Mouse (Mus musculus) MEL (cell line): Measurements from ENCODE around the gene Gm20388. TPM values are rescaled to one million over a fixed set of nuclear protein-coding genes. Genes with fewer than 3 reads are reported as not detected.

Source experiments
- DNase-seq: peaks from one replicate; pipeline ENCODE4 v3.0.0; 2011; ENCODE audit warnings: low read depth, low spot score
- H3K27ac ChIP-seq: 2 replicates; pipeline ENCODE4 v1.5.1; 2012; ENCODE audit warnings: low read depth, mild to moderate bottlenecking, control low read depth, low read length, moderate library complexity; ENCODE audit not compliant: control insufficient read depth
- H3K27me3 ChIP-seq, 2 experiments: fragments of 150-350 bp in 1 of 2; sonication (generic) in 1 of 2; 2 replicates each; pipeline ENCODE4 v1.6.1; 2012; ENCODE audit warnings: low read length in 2 of 2, mild to moderate bottlenecking in 2 of 2, improper control_type of control experiment in 1 of 2, moderate library complexity in 1 of 2; ENCODE audit not compliant: insufficient read depth in 2 of 2, control insufficient read depth in 1 of 2
- H3K36me3 ChIP-seq, 2 experiments: 2 replicates each; pipeline ENCODE4 v1.6.1; 2012 to 2014; ENCODE audit warnings: low read length in 2 of 2, improper control_type of control experiment in 1 of 2, inconsistent platforms in 1 of 2, mild to moderate bottlenecking in 1 of 2; ENCODE audit not compliant: insufficient read depth in 2 of 2, control insufficient read depth in 1 of 2
- H3K4me1 ChIP-seq, 2 experiments: fragments of 150-350 bp in 1 of 2; sonication (generic) in 1 of 2; 2 replicates each; pipeline ENCODE4 v1.6.1; 2012; ENCODE audit warnings: low read length in 2 of 2, improper control_type of control experiment in 1 of 2, mild to moderate bottlenecking in 1 of 2; ENCODE audit not compliant: insufficient read depth in 2 of 2, control insufficient read depth in 1 of 2
- H3K4me3 ChIP-seq, 2 experiments: fragments of 150-350 bp in 1 of 2; sonication (generic) in 1 of 2; 2 replicates each; pipeline ENCODE4 v1.5.1; 2012; ENCODE audit warnings: low read depth in 2 of 2, low read length in 2 of 2, mild to moderate bottlenecking in 2 of 2, moderate library complexity in 2 of 2, control low read depth in 1 of 2, improper control_type of control experiment in 1 of 2; ENCODE audit not compliant: control insufficient read depth in 1 of 2, insufficient read depth in 1 of 2
- H3K79me2 ChIP-seq: 2 replicates; pipeline ENCODE4 v1.6.1; 2012; ENCODE audit warnings: mild to moderate bottlenecking, low read length, moderate library complexity; ENCODE audit not compliant: control insufficient read depth, poor library complexity, insufficient read depth
- H3K9ac ChIP-seq: 2 replicates; pipeline ENCODE4 v1.6.1; 2012; ENCODE audit warnings: low read depth, mild to moderate bottlenecking, control low read depth, low read length, moderate library complexity; ENCODE audit not compliant: control insufficient read depth, poor library complexity, severe bottlenecking
- H3K9me3 ChIP-seq: fragments of 150-350 bp; sonication (generic); replicated peaks from 2 replicates; pipeline ENCODE4 v1.6.1; 2012; ENCODE audit warnings: mild to moderate bottlenecking, low read length, improper control_type of control experiment, moderate library complexity; ENCODE audit not compliant: insufficient read depth
- BHLHE40 ChIP-seq: IDR thresholded peaks from 2 replicates; pipeline ENCODE4 v1.6.1; 2012; ENCODE audit warnings: low read depth, mild to moderate bottlenecking, inconsistent platforms, low read length, improper control_type of control experiment, borderline replicate concordance
- CHD1 ChIP-seq: IDR thresholded peaks from 2 replicates; pipeline ENCODE4 v1.6.1; 2012; ENCODE audit warnings: low read depth, mild to moderate bottlenecking, inconsistent platforms, low read length, improper control_type of control experiment
- CHD2 ChIP-seq: IDR thresholded peaks from 2 replicates; pipeline ENCODE4 v1.6.1; 2011; ENCODE audit warnings: low read length, improper control_type of control experiment
- CTCF ChIP-seq, 3 experiments: IDR thresholded peaks in 2 of 3; conservative IDR thresholded peaks in 1 of 3; 2 replicates each; pipeline ENCODE4 v1.5.1; 2011 to 2012; ENCODE audit warnings: low read length in 3 of 3, low read depth in 2 of 3, mild to moderate bottlenecking in 2 of 3, improper control_type of control experiment in 1 of 3, inconsistent platforms in 1 of 3, mixed read lengths in 1 of 3, moderate library complexity in 1 of 3; ENCODE audit not compliant: control insufficient read depth in 1 of 3, insufficient read depth in 1 of 3, poor library complexity in 1 of 3, severe bottlenecking in 1 of 3
- E2F4 ChIP-seq: IDR thresholded peaks from 2 replicates; pipeline ENCODE4 v1.6.1; 2011; ENCODE audit warnings: low read depth, low read length, improper control_type of control experiment, borderline replicate concordance
- GATA1 ChIP-seq: IDR thresholded peaks from 2 replicates; pipeline ENCODE4 v1.6.1; 2011; ENCODE audit warnings: low read depth, low read length, improper control_type of control experiment
- JUND ChIP-seq: IDR thresholded peaks from 2 replicates; pipeline ENCODE4 v1.6.1; 2011; ENCODE audit warnings: low read depth, mild to moderate bottlenecking, improper control_type of control experiment, low read length
- KAT2A ChIP-seq: conservative IDR thresholded peaks from 2 replicates; pipeline ENCODE4 v1.6.1; 2012; ENCODE audit warnings: low read depth, low read length, improper control_type of control experiment, inconsistent platforms
- MAX ChIP-seq: IDR thresholded peaks from 2 replicates; pipeline ENCODE4 v1.6.1; 2011; ENCODE audit warnings: low read length, improper control_type of control experiment
- MAZ ChIP-seq: IDR thresholded peaks from 2 replicates; pipeline ENCODE4 v1.6.1; 2012; ENCODE audit warnings: low read depth, mild to moderate bottlenecking, inconsistent platforms, low read length, improper control_type of control experiment
- MEF2A ChIP-seq: IDR thresholded peaks from 2 replicates; pipeline ENCODE4 v1.6.1; 2014; ENCODE audit warnings: low read depth, mild to moderate bottlenecking, inconsistent platforms, low read length, improper control_type of control experiment; ENCODE audit not compliant: poor library complexity, insufficient replicate concordance, severe bottlenecking; ENCODE audit errors: extremely low read depth
- MYB ChIP-seq: IDR thresholded peaks from 2 replicates; pipeline ENCODE4 v1.6.1; 2011; ENCODE audit warnings: mild to moderate bottlenecking, low read depth, low read length, improper control_type of control experiment
- NELFE ChIP-seq: IDR thresholded peaks from 2 replicates; pipeline ENCODE4 v1.6.1; 2011; ENCODE audit warnings: low read depth, low read length, improper control_type of control experiment
- NRF1 ChIP-seq: IDR thresholded peaks from 2 replicates; pipeline ENCODE4 v1.6.1; 2014; ENCODE audit warnings: low read depth, mild to moderate bottlenecking, inconsistent platforms, low read length, improper control_type of control experiment, moderate library complexity; ENCODE audit not compliant: poor library complexity, insufficient read depth, severe bottlenecking
- POLR2A ChIP-seq, 2 experiments: IDR thresholded peaks; 2 replicates each; pipeline ENCODE4 v1.6.1; 2011 to 2012; ENCODE audit warnings: low read length in 2 of 2, mild to moderate bottlenecking in 2 of 2, control low read depth in 1 of 2, improper control_type of control experiment in 1 of 2, low read depth in 1 of 2, moderate library complexity in 1 of 2; ENCODE audit not compliant: control insufficient read depth in 1 of 2, insufficient read depth in 1 of 2, poor library complexity in 1 of 2
- POLR2AphosphoS5 ChIP-seq: IDR thresholded peaks from 2 replicates; pipeline ENCODE4 v1.6.1; 2012; ENCODE audit warnings: low read depth, borderline replicate concordance, mild to moderate bottlenecking, inconsistent platforms, low read length, moderate library complexity, mixed read lengths
- RCOR1 ChIP-seq: IDR thresholded peaks from 2 replicates; pipeline ENCODE4 v1.6.1; 2012; ENCODE audit warnings: low read depth, mild to moderate bottlenecking, inconsistent platforms, low read length, improper control_type of control experiment
- SIN3A ChIP-seq: IDR thresholded peaks from 2 replicates; pipeline ENCODE4 v1.6.1; 2012; ENCODE audit warnings: low read length, improper control_type of control experiment, inconsistent platforms
- SMC3 ChIP-seq: IDR thresholded peaks from 2 replicates; pipeline ENCODE4 v1.6.1; 2011; ENCODE audit warnings: low read depth, low read length, improper control_type of control experiment
- TAL1 ChIP-seq: IDR thresholded peaks from 2 replicates; pipeline ENCODE4 v1.6.1; 2012; ENCODE audit warnings: mild to moderate bottlenecking, inconsistent platforms, low read length, moderate library complexity, mixed read lengths
- TBP ChIP-seq: IDR thresholded peaks from 2 replicates; pipeline ENCODE4 v1.8.0; 2011; ENCODE audit warnings: low read depth, low read length, improper control_type of control experiment
- TCF12 ChIP-seq: IDR thresholded peaks from 2 replicates; pipeline ENCODE4 v1.6.1; 2014; ENCODE audit warnings: low read depth, mild to moderate bottlenecking, inconsistent platforms, low read length, improper control_type of control experiment, moderate library complexity
- USF2 ChIP-seq, 2 experiments: IDR thresholded peaks; 2 replicates each; pipeline ENCODE4 v1.6.1; 2011 to 2012; ENCODE audit warnings: improper control_type of control experiment in 2 of 2, low read length in 2 of 2, borderline replicate concordance in 1 of 2, inconsistent platforms in 1 of 2, low read depth in 1 of 2, mild to moderate bottlenecking in 1 of 2; ENCODE audit not compliant: insufficient read depth in 1 of 2
- ZC3H11A ChIP-seq: IDR thresholded peaks from 2 replicates; pipeline ENCODE4 v1.6.1; 2012; ENCODE audit warnings: low read depth, mild to moderate bottlenecking, inconsistent platforms, low read length, improper control_type of control experiment
- ZKSCAN1 ChIP-seq: IDR thresholded peaks from 2 replicates; pipeline ENCODE4 v1.6.1; 2012; ENCODE audit warnings: low read depth, mild to moderate bottlenecking, inconsistent platforms, low read length, improper control_type of control experiment, moderate library complexity
- ZNF384 ChIP-seq: IDR thresholded peaks from 2 replicates; pipeline ENCODE4 v1.6.1; 2012; ENCODE audit warnings: low read depth, mild to moderate bottlenecking, inconsistent platforms, low read length, improper control_type of control experiment
- polyA plus RNA-seq, 2 experiments: library from polyadenylated mRNA; stranded (reverse) in 1 of 2; unstranded in 1 of 2; fragments of >175 nt in 1 of 2; fragments of >200 nt in 1 of 2; gene quantifications; 2 replicates each; pipeline versions ENCODE4 v1.2.1 to v1.2.4; 2012; ENCODE audit warnings: low replicate concordance in 2 of 2, low read depth in 1 of 2; ENCODE audit not compliant: insufficient read length in 2 of 2, insufficient read depth in 1 of 2, missing spikeins in 1 of 2
- total RNA-seq: library from RNA; depleted of rRNA; stranded (reverse); fragments of 300-350 nt; gene quantifications from 2 replicates; pipeline ENCODE4 v1.2.3, GENCODE M21; 2012

Gene Gm20388
- total and polyA plus RNA-seq, 3 experiments = 11.1 to 17.8 TPM; not detected in 1

DNA sequence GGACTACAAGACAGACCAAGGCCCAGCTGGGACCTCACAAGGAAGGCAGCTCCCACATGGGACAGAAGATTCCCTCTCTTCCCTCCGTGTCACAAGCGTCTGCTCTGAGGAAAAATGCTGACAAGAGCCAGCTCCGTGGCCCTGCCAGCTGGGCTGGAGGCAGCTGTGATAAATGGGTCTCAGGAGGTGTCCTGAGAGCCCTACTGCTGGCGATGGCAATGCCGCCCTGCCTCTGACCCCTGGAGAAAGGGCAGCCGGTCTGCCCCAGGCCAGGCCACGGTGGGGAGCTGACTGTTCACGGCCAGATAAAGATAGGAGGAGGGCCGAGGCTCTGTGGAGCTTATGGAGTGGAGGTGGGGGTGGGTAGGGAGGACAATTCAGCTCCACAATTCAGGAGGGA lies 511.0 kb downstream of the Gm20388 start:
- H3K4me3 ChIP-seq = no peak overlapping the region
- H3K27me3 ChIP-seq = no peaks in the 10 kb centered on the region
- no peak overlapping the region for H3K27ac ChIP-seq
- no peaks in the 10 kb centered on the region for H3K79me2 ChIP-seq
- peaks cover 0 to 2% of the 10 kb centered on the region in 2 experiments; a peak in 2 of 4 replicates for H3K36me3 ChIP-seq
- TF ChIP-seq POLR2AphosphoS5 (no peak), NELFE (no peak), GATA1 (no peak), RCOR1 (no peak), JUND (no peak), KAT2A (no peak), CHD1 (no peak), SMC3 (no peak), E2F4 (no peak), ZKSCAN1 (no peak), MYB (no peak), TAL1 (no peak), ZC3H11A (no peak), MAZ (no peak), MEF2A (no peak), ZNF384 (no peak), MAX (no peak), BHLHE40 (no peak)
- TF ChIP-seq, all 39 proteins: peak for 0
- Histone ChIP-seq H3K4me1 (peaks cover 10 to 32% of the 10 kb centered on the region in 2 experiments), H3K9ac (no peak overlapping the region), H3K9me3 (no peaks in the 10 kb centered on the region)
- DNase-seq = no peak

DNA sequence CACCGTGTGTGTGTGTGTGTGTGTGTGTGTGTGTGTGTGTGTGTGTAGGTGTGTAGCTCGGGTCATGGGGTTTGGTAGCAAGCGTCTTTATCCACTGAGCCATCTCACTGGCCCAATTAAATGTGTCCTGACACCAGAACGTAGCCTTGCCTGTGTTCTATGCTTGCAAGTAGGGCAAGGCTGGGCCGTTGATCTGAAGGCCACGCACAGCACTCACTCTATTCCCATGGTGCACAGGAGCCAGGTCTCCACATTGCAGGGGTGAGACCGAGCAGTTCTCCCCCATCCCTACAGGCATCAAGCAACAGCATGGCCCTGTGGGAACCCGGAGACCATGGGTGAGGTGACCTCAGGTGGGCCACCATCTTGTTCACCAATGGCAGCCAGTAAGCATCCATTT lies 511.6 kb downstream of the Gm20388 start:
- TF ChIP-seq ZNF384 = no peak
- no peak for TF ChIP-seq NRF1
- TF ChIP-seq CHD2 = no peak
- TF ChIP-seq POLR2A (IDR thresholded peaks at IDR 0.05; ENCODE audit: control insufficient read depth in 1 of 2, insufficient read depth in 1 of 2, low read depth in 1 of 2, low read length in 2 of 2, poor library complexity in 1 of 2) = no peak
- TF ChIP-seq USF2 (IDR thresholded peaks at IDR 0.05; ENCODE audit: borderline replicate concordance in 1 of 2, insufficient read depth in 1 of 2, low read depth in 1 of 2, low read length in 2 of 2) = no peak
- no peak for TF ChIP-seq CHD1
- no peak for TF ChIP-seq CTCF (IDR thresholded peaks at IDR 0.05 in 2 of 3, conservative IDR thresholded peaks at IDR 0.05 in 1 of 3; ENCODE audit: control insufficient read depth in 1 of 3, insufficient read depth in 1 of 3, low read depth in 2 of 3, low read length in 3 of 3, poor library complexity in 1 of 3, severe bottlenecking in 1 of 3)
- TF ChIP-seq POLR2AphosphoS5 = no peak
- no peak for TF ChIP-seq SIN3A
- TF ChIP-seq TCF12 = no peak
- TF ChIP-seq KAT2A = no peak
- TF ChIP-seq TBP = no peak
- no peak overlapping the region for H3K4me3 ChIP-seq
- no peaks in the 10 kb centered on the region for H3K27me3 ChIP-seq
- H3K4me1 ChIP-seq = peaks cover 10 to 38% of the 10 kb centered on the region in 2 experiments
- peaks cover 0 to 7% of the 10 kb centered on the region in 2 experiments; a peak in 2 of 4 replicates for H3K36me3 ChIP-seq
- no peak overlapping the region for H3K27ac ChIP-seq
- no peak overlapping the region for H3K9ac ChIP-seq
- H3K79me2 ChIP-seq = no peaks in the 10 kb centered on the region
- DNase-seq = no peak
- H3K9me3 ChIP-seq = no peaks in the 10 kb centered on the region
